Mouse (Mus musculus) gastrocnemius, adult 8-10 months (tissue): Measurements from ENCODE around the gene Rtn4. TPM values are rescaled to one million over a fixed set of nuclear protein-coding genes. Genes with fewer than 3 reads are reported as not detected.
"Not testable (repeated sequence)": the region's sequence is repeated elsewhere in the genome, so short reads cannot be mapped to it uniquely, and the experiment has no call there.

Experiments
- DNase-seq, 2 experiments: peaks; one replicate each; pipeline ENCODE4 v3.0.0; 2022; ENCODE audit warnings: low spot score in 2 of 2
- total RNA-seq, 4 experiments: library from RNA; stranded (reverse); gene quantifications; 2 replicates each; pipeline ENCODE4 v1.2.4; 2022

Rtn4 gene
- total RNA-seq = 100 to 1,000 TPM; 621 to 893 (median 770) TPM

GRCm38 (mm10) chr11:29692683-29693272, at the start of gene Rtn4:
Gene Rtn4, plus strand, starts transcription at chr11:29692947.
- DNase-seq = peak; percentile 94 to 98

- no peak for DNase-seq
Measured at GRCm38 (mm10) chr11:29644421-29644820, 48.3 kb upstream of the Rtn4 start.

GRCm38 (mm10) chr11:29645411-29646066, 47.2 kb upstream of the Rtn4 start:
- DNase-seq = no peak

GRCm38 (mm10) chr11:29647568-29648319, 45.0 kb upstream of the Rtn4 start:
- no peak for DNase-seq

GRCm38 (mm10) chr11:29655381-29655780, 37.4 kb upstream of the Rtn4 start:
- DNase-seq = not testable (repeated sequence)

- DNase-seq = no peak
Measured at GRCm38 (mm10) chr11:29660740-29661139, 32.0 kb upstream of the Rtn4 start.

GRCm38 (mm10) chr11:29667634-29668033, 25.1 kb upstream of the Rtn4 start:
- no peak for DNase-seq

- DNase-seq = no peak
Measured at GRCm38 (mm10) chr11:29669706-29670105, 23.0 kb upstream of the Rtn4 start.

GRCm38 (mm10) chr11:29673359-29673758, 19.4 kb upstream of the Rtn4 start:
- no peak for DNase-seq

- DNase-seq = no peak
Measured at GRCm38 (mm10) chr11:29676718-29677117, 16.0 kb upstream of the Rtn4 start.

GRCm38 (mm10) chr11:29679942-29680341, 12.8 kb upstream of the Rtn4 start:
- no peak for DNase-seq

GRCm38 (mm10) chr11:29680771-29681170, 12.0 kb upstream of the Rtn4 start:
- no peak for DNase-seq

GRCm38 (mm10) chr11:29684272-29684671, 8.5 kb upstream of the Rtn4 start:
- no peak for DNase-seq

GRCm38 (mm10) chr11:29686176-29686575, 6.6 kb upstream of the Rtn4 start:
- no peak for DNase-seq

GRCm38 (mm10) chr11:29691556-29691955, 1.2 kb upstream of the Rtn4 start:
- no peak for DNase-seq

- peak in 1 of 2 experiments; percentile 4 for DNase-seq
Measured at GRCm38 (mm10) chr11:29692111-29692682, 550 bp upstream of the Rtn4 start.

GRCm38 (mm10) chr11:29693576-29694410, 1.0 kb downstream of the Rtn4 start:
- peak; percentile 67 to 71 for DNase-seq

GRCm38 (mm10) chr11:29694754-29695153, 2.0 kb downstream of the Rtn4 start:
- DNase-seq = no peak

GRCm38 (mm10) chr11:29702721-29703120, 10.0 kb downstream of the Rtn4 start:
- peak in 1 of 2 experiments; percentile 8 for DNase-seq

- DNase-seq = no peak
Measured at GRCm38 (mm10) chr11:29705263-29705662, 12.5 kb downstream of the Rtn4 start.

GRCm38 (mm10) chr11:29706845-29707244, 14.1 kb downstream of the Rtn4 start:
- DNase-seq = no peak
